Mouse (Mus musculus): Measurements from ENCODE around the gene Crebrf. TPM values are rescaled to one million over a fixed set of nuclear protein-coding genes. Genes with fewer than 3 reads are reported as not detected.
A peak's percentile ranks its signal among the peaks of the same experiment; 100 is the strongest.

The Crebrf gene
- polyA plus RNA-seq, 1 experiment from 2014 or later, result 13.5 TPM

DNA sequence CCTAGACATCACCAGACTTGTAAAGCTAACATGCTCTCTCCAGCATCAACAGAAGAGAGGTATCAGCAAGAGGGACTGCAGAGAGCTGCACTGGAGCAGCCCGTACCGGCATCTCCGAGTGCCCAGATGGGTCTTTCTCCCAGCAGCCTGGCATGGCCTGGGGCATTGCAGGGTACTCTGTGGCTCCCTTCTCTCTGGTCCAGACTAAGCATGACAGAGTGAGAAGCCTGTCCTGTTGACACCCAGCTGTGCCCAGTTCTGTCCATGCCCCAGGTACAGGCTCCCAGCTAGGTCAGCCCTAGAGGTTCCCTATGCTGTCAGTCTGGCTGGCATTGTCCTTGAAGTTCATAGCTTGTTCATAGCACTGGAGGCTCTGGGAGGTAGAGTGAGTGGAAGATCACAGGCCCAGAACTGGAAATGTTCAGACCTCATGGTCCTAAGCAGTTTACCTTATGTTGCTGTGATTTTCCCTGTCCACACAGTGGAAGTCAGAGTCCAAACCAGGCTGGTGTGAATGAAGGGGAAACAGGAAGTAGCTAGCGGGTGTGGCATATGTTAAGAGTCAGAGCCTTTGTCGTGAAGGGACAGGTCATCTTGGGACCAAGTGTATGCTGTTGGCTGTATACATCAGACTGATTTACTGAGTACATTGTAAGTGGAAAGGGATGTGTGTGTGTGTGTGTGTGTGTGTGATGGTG lies 77.8 kb downstream of the Crebrf start:
- Histone ChIP-seq H3K36me3 (ENCODE audit: control insufficient read depth, insufficient read depth) (peaks cover 48% of the 10 kb centered on the region), H3K4me1 (replicated peaks; ENCODE audit: control insufficient read depth, insufficient read depth, low read length) (no peaks in the 10 kb centered on the region), H3K9ac (ENCODE audit: low read depth, low read length) (no peak overlapping the region), H3K27ac (ENCODE audit: low read depth, low read length) (peak overlapping the region; percentile 35), H3K4me2 (replicated peaks; ENCODE audit: low read depth) (no peak overlapping the region), H3K4me3 (ENCODE audit: low read depth, low read length) (no peak overlapping the region), H3K27me3 (replicated peaks; ENCODE audit: control insufficient read depth, insufficient read depth, low read length) (no peaks in the 10 kb centered on the region), H3K9me3 (ENCODE audit: control insufficient read depth) (no peaks in the 10 kb centered on the region)
- ATAC-seq, result peak; percentile 77
- 69% methylated on average over 5 of the region's 5 CpGs for WGBS
- TF ChIP-seq CTCF (IDR thresholded peaks at IDR 0.05; ENCODE audit: low read depth), result no peak

DNA sequence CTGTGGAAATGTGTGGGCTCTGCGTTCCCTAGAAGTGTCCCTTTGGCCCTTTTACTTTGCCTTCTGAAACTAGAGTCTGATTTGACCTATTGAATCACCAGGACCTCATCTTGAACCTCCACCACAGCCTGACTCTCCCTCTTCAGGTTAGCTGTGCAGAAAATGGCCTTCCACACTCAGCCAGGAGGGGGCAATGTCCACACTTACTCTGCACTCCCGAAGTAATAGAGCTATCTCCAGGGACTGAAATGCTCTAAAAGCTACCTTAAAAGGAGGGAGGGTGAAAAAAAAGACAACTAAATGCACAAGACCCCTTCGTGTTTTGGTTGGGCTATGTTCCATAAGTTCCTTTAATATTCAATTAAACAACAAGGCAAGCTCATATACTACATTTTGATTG lies 79.3 kb downstream of the Crebrf start:
- H3K27ac ChIP-seq (ENCODE audit: low read depth, low read length), result no peak overlapping the region
- no peak overlapping the region for H3K4me3 ChIP-seq (ENCODE audit: low read depth, low read length)
- 15% methylated on average over 3 of the region's 3 CpGs for WGBS
- H3K4me2 ChIP-seq (replicated peaks; ENCODE audit: low read depth), result no peak overlapping the region
- TF ChIP-seq CTCF (IDR thresholded peaks at IDR 0.05; ENCODE audit: low read depth), result peak; percentile 89
- H3K27me3 ChIP-seq (replicated peaks; ENCODE audit: control insufficient read depth, insufficient read depth, low read length), result no peaks in the 10 kb centered on the region
- H3K9ac ChIP-seq (ENCODE audit: low read depth, low read length), result no peak overlapping the region
- peaks cover 33% of the 10 kb centered on the region for H3K36me3 ChIP-seq (ENCODE audit: control insufficient read depth, insufficient read depth)
- H3K4me1 ChIP-seq (replicated peaks; ENCODE audit: control insufficient read depth, insufficient read depth, low read length), result no peaks in the 10 kb centered on the region
- H3K9me3 ChIP-seq (ENCODE audit: control insufficient read depth), result no peaks in the 10 kb centered on the region
- no peak for ATAC-seq

DNA sequence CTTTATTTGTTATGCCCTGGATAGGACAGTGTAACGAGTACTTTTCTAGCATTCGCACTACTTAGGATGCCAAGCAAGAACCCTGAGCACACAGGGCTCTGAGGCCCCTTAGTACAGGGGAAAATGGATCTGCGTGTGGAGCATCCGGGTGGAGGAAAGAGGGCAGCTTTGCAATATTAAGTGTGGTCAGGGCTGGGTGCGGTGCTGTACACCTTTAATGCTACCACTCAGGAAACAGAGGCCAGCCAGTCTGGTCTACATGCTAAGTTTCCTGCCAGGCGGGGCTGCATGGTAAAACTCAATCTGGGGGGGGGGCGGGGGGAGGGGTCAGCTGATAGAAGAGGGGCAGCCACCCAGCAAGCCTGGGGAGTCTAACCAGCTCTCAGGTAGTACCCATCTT lies 79.9 kb downstream of the Crebrf start:
- no peak overlapping the region for H3K4me3 ChIP-seq (ENCODE audit: low read depth, low read length)
- WGBS, result 77% methylated on average over 7 of the region's 7 CpGs
- no peak for ATAC-seq
- H3K4me1 ChIP-seq (replicated peaks; ENCODE audit: control insufficient read depth, insufficient read depth, low read length), result no peaks in the 10 kb centered on the region
- H3K4me2 ChIP-seq (replicated peaks; ENCODE audit: low read depth), result no peak overlapping the region
- TF ChIP-seq CTCF (IDR thresholded peaks at IDR 0.05; ENCODE audit: low read depth), result no peak
- no peaks in the 10 kb centered on the region for H3K27me3 ChIP-seq (replicated peaks; ENCODE audit: control insufficient read depth, insufficient read depth, low read length)
- no peaks in the 10 kb centered on the region for H3K9me3 ChIP-seq (ENCODE audit: control insufficient read depth)
- H3K36me3 ChIP-seq (ENCODE audit: control insufficient read depth, insufficient read depth), result peaks cover 28% of the 10 kb centered on the region
- H3K27ac ChIP-seq (ENCODE audit: low read depth, low read length), result no peak overlapping the region
- H3K9ac ChIP-seq (ENCODE audit: low read depth, low read length), result no peak overlapping the region

DNA sequence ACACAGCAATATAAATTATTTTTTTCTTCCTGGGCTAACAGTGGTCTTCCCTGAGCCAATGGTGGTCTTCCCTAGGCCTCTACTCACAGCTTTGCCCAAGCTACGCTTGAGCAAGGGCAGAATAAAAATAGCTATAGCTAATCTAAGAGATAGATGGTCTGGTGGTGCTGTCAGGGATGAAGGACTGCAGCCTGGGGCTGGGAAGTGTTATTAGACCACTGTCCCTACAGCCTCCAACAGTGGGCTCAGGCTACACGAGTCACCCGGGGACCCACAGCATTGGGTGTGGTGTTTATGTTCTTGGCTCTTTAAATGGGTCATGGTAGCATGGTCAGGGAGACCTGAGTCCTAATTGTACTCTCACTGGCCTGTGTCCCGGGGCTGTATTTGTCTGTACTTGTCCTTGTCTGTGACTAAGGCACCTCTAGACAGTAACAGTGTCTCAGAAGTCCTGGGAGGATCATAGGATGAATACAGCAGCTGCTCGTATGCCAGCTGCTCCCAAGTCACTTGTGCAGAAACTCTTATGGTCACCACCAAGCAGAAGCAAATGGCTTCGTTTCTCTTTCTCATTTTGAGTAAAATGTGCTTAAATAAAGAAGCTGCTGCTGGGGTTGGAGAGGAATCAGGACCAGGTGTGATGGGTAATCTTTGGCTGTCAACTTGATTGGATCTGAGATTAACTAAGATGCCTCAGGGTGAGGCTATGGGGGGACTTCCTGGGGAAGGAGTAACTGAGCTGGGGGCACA lies 82.1 kb downstream of the Crebrf start:
- no peaks in the 10 kb centered on the region for H3K9me3 ChIP-seq (ENCODE audit: control insufficient read depth)
- H3K9ac ChIP-seq (ENCODE audit: low read depth, low read length), result no peak overlapping the region
- H3K4me1 ChIP-seq (replicated peaks; ENCODE audit: control insufficient read depth, insufficient read depth, low read length), result no peaks in the 10 kb centered on the region
- H3K4me2 ChIP-seq (replicated peaks; ENCODE audit: low read depth), result no peak overlapping the region
- H3K27ac ChIP-seq (ENCODE audit: low read depth, low read length), result no peak overlapping the region
- 0 out of 2 replicates have a peak, but pooled peaks cover 7% of the 10 kb centered on the region for H3K36me3 ChIP-seq (ENCODE audit: control insufficient read depth, insufficient read depth)
- H3K27me3 ChIP-seq (replicated peaks; ENCODE audit: control insufficient read depth, insufficient read depth, low read length), result no peaks in the 10 kb centered on the region
- no peak for ATAC-seq
- no peak overlapping the region for H3K4me3 ChIP-seq (ENCODE audit: low read depth, low read length)
- 70% methylated on average over 6 of the region's 6 CpGs for WGBS
- no peak for TF ChIP-seq CTCF (IDR thresholded peaks at IDR 0.05; ENCODE audit: low read depth)

DNA sequence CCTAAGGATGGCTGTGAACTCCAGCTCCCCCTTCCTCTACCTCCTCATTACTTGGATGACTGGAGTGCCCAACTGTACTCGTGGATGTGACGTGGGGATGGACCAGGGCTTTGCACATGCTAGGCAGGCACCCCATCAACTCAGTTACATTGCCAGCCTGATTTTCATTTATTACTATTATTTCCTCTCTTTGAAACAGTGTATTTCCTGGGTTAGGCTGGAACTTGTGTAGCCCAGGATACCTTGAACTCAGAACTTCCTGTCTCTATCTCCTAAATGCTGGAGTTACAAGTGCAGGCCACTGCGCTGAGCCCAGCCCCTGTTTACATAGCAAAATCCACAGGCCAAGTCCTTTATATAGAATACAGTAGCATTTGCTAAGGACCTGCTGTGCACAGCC lies 87.4 kb downstream of the Crebrf start:
- Histone ChIP-seq H3K9me3 (ENCODE audit: control insufficient read depth) (no peaks in the 10 kb centered on the region), H3K27me3 (replicated peaks; ENCODE audit: control insufficient read depth, insufficient read depth, low read length) (no peaks in the 10 kb centered on the region), H3K4me2 (replicated peaks; ENCODE audit: low read depth) (no peak overlapping the region), H3K9ac (ENCODE audit: low read depth, low read length) (no peak overlapping the region), H3K27ac (ENCODE audit: low read depth, low read length) (no peak overlapping the region), H3K4me3 (ENCODE audit: low read depth, low read length) (no peak overlapping the region), H3K4me1 (replicated peaks; ENCODE audit: control insufficient read depth, insufficient read depth, low read length) (no peaks in the 10 kb centered on the region), H3K36me3 (ENCODE audit: control insufficient read depth, insufficient read depth) (no peaks in the 10 kb centered on the region)
- WGBS, result 82% methylated on average over 3 of the region's 3 CpGs
- no peak for TF ChIP-seq CTCF (IDR thresholded peaks at IDR 0.05; ENCODE audit: low read depth)
- ATAC-seq, result no peak

DNA sequence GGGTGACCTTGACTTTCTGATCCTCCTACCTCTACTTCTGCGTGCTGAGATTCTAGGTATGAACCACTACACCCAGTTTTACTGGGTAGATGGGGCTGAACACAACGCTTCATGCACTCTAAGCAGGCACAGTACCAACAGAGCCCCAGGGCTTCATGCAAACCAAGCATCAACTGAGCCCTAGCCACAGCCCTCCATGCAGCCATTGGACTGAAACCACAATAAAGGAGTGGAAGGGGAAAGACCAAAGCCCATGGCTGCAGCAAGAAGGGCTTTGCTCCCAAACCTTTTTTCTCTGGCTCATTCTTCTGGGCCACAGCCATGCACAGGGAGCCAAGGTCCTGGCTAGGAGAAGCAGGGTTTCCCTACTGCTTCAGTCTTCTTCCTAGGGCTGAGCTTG lies 97.2 kb downstream of the Crebrf start:
- Histone ChIP-seq H3K9me3 (ENCODE audit: control insufficient read depth) (no peaks in the 10 kb centered on the region), H3K27ac (ENCODE audit: low read depth, low read length) (no peak overlapping the region), H3K27me3 (replicated peaks; ENCODE audit: control insufficient read depth, insufficient read depth, low read length) (no peaks in the 10 kb centered on the region), H3K4me2 (replicated peaks; ENCODE audit: low read depth) (no peak overlapping the region), H3K9ac (ENCODE audit: low read depth, low read length) (no peak overlapping the region), H3K36me3 (ENCODE audit: control insufficient read depth, insufficient read depth) (no peaks in the 10 kb centered on the region), H3K4me3 (ENCODE audit: low read depth, low read length) (no peak overlapping the region), H3K4me1 (replicated peaks; ENCODE audit: control insufficient read depth, insufficient read depth, low read length) (no peaks in the 10 kb centered on the region)
- WGBS, result 82% methylated on average over 2 of the region's 2 CpGs
- no peak for ATAC-seq
- no peak for TF ChIP-seq CTCF (IDR thresholded peaks at IDR 0.05; ENCODE audit: low read depth)
